Mouse (Mus musculus) layer of hippocampus, adult 18-20 months (tissue): ENCODE measurements around the gene Taf5. TPM values are rescaled to one million over a fixed set of nuclear protein-coding genes. Genes with fewer than 3 reads are reported as not detected.

Source experiments
- DNase-seq, 2 experiments: peaks; one replicate each; pipeline ENCODE4 v3.0.0; 2022; ENCODE audit warnings: low spot score in 2 of 2
- total RNA-seq, 2 experiments: library from RNA; stranded (reverse); gene quantifications; 2 replicates each; pipeline ENCODE4 v1.2.3; 2021

Taf5 gene
- total RNA-seq, 2 experiments from 2014 or later: 6.9 to 7.0 TPM

DNA sequence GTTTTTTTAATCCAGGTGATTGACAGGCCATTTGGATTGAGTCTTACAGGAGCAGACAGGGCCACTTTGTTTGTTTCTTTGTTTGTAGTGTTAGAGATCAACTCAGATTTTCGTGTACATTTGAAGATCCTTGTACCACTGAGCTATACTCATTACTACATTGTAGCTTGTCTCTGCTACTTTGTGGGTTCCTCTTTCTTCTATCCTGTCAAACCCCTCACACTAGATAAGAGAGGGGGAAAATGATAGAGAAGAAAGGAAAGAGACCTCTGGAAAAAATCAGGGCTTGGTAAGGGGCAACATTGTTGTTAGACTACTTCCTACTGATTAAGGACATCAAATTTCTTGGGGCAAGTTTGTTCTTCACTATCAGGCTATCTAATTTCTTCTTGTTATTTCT is 9.9 kb upstream of the Taf5 start:
- no peak for DNase-seq

DNA sequence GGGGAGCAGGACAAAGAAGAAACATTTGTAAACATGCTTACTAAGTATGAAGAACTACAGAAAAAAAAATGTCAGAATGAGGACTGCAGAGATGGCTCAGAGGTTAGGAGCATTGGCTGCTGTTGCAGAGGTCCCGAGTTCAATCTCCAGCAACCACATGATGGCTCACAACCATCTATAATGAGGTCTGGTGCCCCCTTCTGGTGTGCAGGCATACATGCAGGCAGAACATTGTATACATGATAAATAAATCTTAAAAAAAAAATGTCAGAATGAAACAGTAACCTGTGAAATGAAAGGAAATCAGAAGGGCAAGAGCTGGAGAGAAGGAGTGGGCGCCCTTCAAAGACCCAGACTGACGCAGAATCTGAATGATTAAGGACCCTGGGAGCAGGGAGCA is 1.7 kb upstream of the Taf5 start:
- DNase-seq: no peak

DNA sequence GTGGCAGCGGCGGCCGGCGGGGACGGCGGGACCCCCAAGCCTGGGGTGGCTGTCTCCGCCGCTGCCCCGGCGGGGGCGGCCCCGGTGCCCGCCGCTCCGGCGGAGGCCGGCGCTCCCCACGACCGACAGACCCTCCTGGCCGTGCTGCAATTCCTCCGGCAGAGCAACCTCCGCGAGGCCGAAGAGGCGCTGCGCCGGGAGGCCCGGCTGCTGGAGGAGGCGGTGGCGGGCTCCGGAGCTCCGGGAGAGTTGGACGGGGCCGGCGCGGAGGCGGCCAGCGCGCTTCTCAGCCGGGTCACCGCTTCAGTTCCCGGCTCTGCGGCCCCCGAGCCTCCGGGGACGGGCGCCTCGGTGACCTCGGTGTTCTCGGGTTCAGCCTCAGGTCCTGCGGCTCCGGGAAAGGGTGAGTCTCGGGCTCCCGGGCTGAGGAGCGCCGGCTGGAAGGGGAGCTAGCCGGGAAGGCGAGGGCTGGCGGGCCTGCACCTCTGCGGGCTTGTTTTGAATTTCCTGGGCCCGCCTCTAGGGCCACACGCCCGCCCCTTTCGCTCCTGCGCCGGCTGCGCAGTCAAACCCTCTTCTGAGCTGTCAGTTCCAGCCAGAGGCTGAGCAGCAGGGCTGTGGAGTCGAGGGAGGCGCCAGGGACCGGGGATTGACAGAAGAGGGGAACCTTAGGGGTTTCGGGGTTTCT is 522 bp downstream of the Taf5 start:
- peak; percentile 83 to 85 for DNase-seq

DNA sequence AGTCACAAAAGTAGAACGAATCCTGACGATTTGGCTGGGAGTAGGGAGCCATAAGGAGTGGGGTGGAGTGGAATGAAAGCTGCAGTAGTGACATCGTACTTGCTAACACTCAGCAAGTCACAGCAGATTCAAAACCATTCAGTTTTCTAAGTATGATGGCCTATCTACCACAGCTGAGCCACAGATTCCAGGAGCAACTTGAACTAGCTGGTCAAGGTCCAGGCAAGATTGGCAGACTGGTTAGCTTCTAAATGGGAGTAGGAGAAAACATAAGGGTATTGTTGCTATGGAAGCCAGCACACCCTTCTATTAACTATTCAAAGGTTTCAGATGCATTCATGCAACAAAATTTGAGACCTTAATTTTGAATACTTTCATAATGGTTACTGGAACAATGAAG is 20.7 kb downstream of the Taf5 start:
- no peak for DNase-seq

DNA sequence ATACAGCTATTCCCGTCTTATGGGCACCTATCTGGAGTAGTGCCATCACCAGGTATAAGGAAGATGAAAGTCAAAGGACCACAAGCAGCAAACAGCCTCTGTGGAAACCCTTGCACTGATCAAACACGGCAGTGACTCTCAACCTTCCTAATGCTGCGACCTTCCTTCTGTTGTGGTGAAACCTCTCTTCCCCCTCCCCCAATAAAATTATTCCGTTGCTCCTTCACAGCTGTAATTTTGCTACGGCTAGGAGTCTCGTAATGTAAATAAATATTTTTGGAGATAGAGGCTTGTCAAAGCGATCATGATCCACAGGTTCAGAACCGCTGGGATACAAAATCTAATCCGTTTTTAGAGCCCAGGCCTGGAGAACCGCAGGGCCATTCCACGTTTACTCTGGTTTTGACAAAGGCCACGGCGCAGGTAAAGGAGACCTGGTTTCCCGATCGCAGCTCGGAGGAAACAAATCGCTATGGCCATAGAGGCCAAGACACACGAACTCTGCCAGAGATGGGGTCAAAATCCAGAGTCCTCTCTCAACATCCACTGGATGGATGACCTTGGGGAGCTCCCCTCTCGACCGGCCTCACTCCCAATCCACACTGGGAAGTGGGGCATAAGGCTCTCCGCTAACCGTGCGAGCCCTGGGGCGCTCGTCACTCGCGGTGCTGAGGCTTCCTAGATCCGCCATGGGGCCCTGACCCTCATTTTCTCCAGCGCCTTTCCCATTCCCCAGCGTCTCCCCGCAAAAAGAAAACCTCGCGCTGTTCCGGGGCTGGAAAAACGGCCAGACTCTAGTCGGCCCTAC is 22.4 kb downstream of the Taf5 start:
- peak in 1 of 2 experiments; percentile 11 for DNase-seq

DNA sequence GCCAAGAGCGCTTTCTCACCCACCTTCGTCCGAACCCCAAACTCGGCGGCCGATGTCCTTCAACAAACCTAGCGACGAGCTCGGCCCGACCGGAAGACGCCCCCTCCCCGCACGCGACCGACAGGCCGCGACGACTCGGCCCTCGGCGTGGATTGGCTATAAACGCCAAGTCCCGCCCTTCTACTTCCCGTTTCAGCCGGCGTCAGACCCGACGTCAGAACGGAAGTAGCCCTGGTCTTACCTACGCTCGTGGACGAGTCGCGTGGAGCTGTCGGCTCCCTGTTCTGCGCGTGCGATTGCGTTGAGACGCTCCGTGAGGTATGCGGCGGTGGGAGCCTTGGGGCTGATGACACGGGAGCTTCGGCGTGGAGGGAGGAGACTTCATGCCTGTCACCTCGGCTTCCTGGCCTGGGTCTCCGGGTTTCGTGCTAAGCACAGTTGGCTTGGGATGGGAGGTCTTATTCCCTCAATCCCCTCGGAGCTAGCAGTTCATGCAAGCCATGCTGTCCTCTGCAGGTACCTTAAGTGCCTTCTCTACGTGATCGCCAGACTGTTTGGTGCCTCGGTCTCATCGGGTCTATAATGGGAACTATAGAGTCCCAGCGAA is 23.1 kb downstream of the Taf5 start, which contains the start of the genes Usmg5 and Pdcd11:
Gene Usmg5, minus strand, starts transcription at position 98 of the 607 bp plus-strand sequence.
Gene Pdcd11, plus strand, starts transcription at position 219 of the 607 bp plus-strand sequence.
- DNase-seq: peak; percentile 96 to 98

DNA sequence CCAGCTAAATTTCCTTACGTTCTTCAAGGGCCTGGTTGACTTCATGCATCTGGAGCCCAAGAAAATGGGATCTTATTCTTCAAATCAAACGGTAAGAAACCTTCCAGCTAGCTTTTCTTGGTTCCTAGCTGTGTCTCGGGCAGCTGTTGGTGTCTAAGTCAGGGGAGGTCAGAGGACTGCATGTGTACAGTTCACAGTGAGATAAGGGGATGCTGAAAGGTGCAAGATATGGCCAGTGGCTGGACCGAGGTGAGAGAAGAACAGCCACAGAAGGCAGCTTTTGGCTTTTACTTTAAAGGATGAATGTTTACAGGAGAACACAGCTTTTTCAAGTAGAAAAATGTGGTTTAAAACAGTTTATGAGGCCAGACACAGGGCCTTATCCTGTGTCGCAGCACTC is 33.5 kb downstream of the Taf5 start:
- DNase-seq: no peak

DNA sequence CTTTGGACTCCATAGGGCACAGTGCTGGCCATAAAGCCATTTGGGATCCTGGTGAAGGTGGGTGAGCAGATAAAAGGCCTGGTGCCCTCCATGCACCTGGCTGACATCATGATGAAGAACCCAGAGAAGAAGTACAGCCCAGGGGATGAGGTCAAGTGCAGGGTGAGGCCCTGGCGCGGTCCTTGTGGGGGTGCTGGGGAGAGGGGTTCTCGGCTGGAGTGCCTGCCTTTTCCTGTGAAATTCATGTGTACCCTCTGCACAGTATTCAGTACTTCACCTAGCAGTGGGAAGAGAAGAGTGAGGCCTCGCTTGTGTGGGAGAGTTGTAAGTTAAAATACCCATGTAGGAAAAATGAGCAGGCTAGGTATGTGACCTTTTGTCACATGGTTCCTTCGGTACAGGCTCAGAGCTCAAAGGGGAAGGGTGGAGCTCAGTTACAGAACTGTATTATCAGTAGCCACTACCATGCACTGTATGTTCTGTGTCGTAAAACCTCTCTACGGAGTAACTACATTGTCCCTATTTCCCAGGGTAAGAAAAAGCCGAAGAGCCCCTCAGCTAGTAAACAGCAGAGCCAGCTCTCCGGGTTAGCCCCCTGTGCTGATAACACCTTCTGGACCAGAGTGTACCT is 37.2 kb downstream of the Taf5 start:
- DNase-seq: no peak

DNA sequence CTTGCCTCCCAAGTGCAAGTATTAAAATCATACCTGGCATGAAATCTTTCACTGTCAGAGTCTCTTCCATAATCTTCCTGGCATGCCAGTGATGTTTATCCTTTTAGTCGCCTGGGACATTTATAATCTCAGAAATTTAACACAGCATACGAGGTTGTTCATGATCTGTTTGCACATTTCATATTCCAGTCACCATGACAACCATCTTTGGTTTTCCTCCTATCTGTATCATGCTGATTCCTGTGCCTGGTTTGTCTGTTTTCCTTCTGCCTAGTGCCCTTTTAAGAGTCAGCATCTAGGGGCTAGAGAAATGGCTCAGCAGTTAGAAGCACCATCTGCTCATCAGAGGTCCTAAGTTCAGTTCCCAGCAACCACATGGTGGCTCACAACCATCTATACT is 51.1 kb downstream of the Taf5 start:
- DNase-seq: no peak

DNA sequence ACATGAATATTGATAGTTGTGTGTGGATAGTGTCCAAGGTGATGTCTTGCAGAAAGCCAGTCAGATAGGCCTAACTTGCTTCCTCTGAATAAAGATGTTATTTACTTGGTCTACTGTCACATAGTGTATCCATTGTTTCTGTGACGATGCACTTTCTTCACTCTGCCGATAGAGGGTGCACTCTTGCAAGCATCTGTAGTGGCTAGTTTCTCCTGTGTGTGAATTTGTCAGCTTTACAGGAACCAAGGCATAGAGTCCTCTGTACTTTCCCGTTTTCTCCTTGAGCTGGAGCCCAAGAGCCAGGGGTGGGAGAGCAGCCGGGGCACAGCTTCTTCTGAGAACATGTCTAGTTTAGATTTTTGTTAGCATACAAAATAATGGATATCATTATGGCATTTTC is 53.5 kb downstream of the Taf5 start:
- peak in 1 of 2 experiments; percentile 62 for DNase-seq

DNA sequence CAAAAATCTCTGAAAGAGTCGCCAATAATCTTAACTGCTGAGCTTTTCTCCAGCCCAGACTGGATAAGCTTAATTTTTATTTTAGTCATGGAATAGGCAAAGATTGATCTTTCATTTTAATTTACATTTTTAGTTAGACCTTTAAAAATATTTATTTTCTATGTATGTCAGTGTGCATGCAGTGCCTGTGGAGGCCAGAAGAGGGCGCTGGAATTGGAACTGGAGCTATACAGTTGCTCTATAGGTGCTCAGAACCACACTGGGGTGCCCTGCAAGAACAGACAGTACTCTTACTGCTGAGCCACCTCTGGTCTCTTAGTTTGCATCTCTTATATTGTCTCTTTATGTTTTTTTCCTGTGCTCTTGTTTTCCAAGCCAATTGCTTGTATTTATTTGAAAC is 55.3 kb downstream of the Taf5 start:
- DNase-seq: no peak

DNA sequence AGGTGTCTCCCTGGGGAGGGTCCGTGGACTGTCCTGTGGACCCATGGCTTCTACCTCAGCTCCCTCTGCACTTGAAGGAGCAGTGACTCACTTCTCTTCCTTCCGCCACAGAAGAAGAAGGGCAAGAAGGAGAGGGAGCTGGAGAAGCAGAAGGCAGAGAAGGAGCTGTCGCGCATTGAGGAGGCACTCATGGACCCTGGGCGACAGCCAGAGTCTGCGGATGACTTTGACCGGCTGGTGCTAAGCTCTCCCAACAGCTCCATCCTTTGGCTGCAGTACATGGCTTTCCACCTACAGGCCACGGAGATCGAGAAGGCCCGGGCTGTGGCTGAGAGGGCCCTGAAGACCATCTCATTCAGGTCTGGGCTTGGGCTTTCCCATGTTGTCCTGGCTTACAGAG is 60.6 kb downstream of the Taf5 start:
- DNase-seq: peak in 1 of 2 experiments; percentile 33

DNA sequence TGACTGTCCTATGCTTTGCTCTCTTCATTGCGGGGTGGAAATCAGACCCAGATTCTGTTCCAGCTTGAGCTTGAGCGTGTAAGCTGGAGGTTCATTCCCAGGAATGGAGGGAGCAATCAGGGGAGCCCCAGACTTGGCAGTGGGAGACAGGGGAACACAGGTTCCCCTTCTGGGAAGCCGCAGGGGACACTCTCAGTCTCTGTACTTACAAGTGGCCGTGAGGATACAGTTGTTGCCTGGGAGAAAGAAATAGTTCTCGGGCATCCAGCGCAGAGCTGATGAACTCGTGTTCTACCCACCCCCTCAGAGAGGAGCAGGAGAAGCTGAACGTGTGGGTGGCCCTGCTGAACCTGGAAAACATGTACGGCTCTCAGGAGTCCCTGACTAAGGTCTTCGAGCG is 61.3 kb downstream of the Taf5 start:
- DNase-seq: no peak

DNA sequence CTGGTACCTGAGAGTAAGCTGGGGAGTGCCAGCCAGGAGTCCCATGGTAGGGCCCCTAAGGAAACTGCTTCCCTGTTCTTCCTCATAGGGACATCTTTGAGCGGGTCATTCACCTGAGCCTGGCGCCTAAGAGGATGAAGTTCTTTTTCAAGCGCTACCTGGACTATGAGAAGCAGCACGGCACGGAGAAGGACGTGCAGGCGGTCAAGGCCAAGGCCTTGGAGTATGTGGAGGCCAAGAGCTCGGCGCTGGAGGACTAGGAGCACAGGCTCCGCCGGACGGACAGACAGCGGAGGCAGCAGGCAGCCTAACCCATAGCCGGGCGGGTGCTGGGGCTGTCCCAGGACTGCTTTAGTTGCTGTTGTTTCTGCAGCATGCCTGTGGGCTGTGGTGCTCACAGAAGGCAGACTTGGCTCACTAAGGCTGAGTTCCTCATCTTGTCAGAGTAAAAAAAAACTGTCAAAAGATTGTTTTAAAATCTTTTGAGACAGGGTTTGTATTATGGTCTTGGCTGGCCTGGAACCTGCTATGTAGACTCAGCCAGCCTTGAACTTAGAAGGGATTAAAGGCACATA is 63.1 kb downstream of the Taf5 start:
- DNase-seq: no peak

Other genes starting within 250 kb of the Taf5 start
- 100 to 1,000 TPM; 183 to 187 TPM for gene Ina, start 53.0 kb upstream of the Taf5 start, total RNA-seq
- gene Nt5c2, start 52.6 kb upstream of the Taf5 start, total RNA-seq: 10 to 100 TPM; 75.5 to 78.5 TPM
- gene Pcgf6, start 16.8 kb upstream of the Taf5 start, total RNA-seq: 10 to 100 TPM; 19.8 to 20.8 TPM
- gene Usmg5, start 22.9 kb downstream of the Taf5 start, total RNA-seq: 100 to 1,000 TPM; 748 to 765 TPM
- 10 to 100 TPM; 16.9 to 18.3 TPM for gene Pdcd11, start 23.0 kb downstream of the Taf5 start, total RNA-seq
- 1 to 10 TPM; 5.4 to 6.3 TPM for gene Calhm2, start 70.5 kb downstream of the Taf5 start, total RNA-seq
- not detected for gene Calhm1, start 76.5 kb downstream of the Taf5 start, total RNA-seq
- not detected for gene Calhm3, start 90.0 kb downstream of the Taf5 start, total RNA-seq
- 100 to 1,000 TPM; 194 to 204 TPM for gene Neurl1a, start 111.1 kb downstream of the Taf5 start, total RNA-seq